Mouse (Mus musculus) ovary, adult 2 months (tissue): ENCODE data around the gene Gm3286. TPM values are rescaled to one million over a fixed set of nuclear protein-coding genes. Genes with fewer than 3 reads are reported as not detected.

ENCODE experiments used
- polyA plus RNA-seq: library from polyadenylated mRNA; depleted of rRNA; stranded (reverse); fragments of >200 nt; gene quantifications from 2 replicates; pipeline ENCODE4 v1.2.3, GENCODE M21; 2012; rRNA removed

Gm3286 gene
- 0.62 and 0.67 TPM in 2 replicates for polyA plus RNA-seq

DNA sequence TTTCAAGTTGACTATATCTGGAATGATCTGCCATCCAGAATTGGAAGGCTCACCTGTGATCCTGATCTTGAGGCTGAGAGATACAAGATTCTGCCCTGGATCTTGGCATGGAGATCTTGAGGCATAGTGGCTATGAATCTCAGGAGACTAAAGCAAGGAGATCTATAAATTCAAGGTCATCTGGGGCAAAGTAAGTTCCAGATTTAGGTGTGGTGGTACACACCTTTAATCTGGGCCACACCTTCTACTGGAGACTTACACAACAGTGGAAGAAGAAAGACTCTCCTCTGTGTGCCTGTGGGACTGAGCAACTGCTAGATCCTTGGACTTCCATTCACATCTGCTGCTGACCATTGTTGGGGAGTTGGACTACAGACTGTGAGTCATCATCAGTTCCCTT lies at the start of gene Gm3286:
TSS of gene Gm3286 (plus strand) at position 301 of the 400 bp plus-strand sequence.

Other genes with a start within 250 kb of the Gm3286 start
- not detected in 2 replicates for gene Gm10424, start 238.0 kb upstream of the Gm3286 start, polyA plus RNA-seq
- 0.21 and 0.30 TPM in 2 replicates for gene Gm3259, start 204.8 kb upstream of the Gm3286 start, polyA plus RNA-seq
- 0.06 and 0.12 TPM in 2 replicates for gene D5Ertd577e, start 54.0 kb upstream of the Gm3286 start, polyA plus RNA-seq
- not detected in 2 replicates for gene Gm7971, start 84.1 kb downstream of the Gm3286 start, polyA plus RNA-seq
- gene Gm7978, start 225.4 kb downstream of the Gm3286 start, polyA plus RNA-seq, result not detected in 2 replicates
- not detected in 2 replicates for gene Gm7982, start 231.3 kb downstream of the Gm3286 start, polyA plus RNA-seq